Mouse (Mus musculus): ENCODE measurements around the gene Ctrb1.

- TF ChIP-seq CTCF (IDR thresholded peaks at IDR 0.05; ENCODE audit: low read depth, low read length) (no peak), TAL1 (conservative IDR thresholded peaks at IDR 0.05; ENCODE audit: low read depth, low read length) (no peak), GATA1 (IDR thresholded peaks at IDR 0.05; ENCODE audit: borderline replicate concordance, low read length) (no peak)
These were observed 42.0 kb downstream of the Ctrb1 start for GRCm38 (mm10) chr8:111648834-111649233.

Measured in G1E (cell line).